Mouse (Mus musculus) CH12.LX (cell line): ENCODE results near the gene Tbr1.

Experiments used
- CTCF ChIP-seq, 2 experiments: IDR thresholded peaks in 1 of 2; conservative IDR thresholded peaks in 1 of 2; 2 replicates each; pipeline ENCODE4 v1.5.1; 2011 to 2012; ENCODE audit warnings: low read depth in 2 of 2, low read length in 2 of 2, improper control_type of control experiment in 1 of 2, inconsistent platforms in 1 of 2, mild to moderate bottlenecking in 1 of 2, moderate library complexity in 1 of 2
- MAX ChIP-seq: IDR thresholded peaks from 2 replicates; pipeline ENCODE4 v1.6.1; 2011; ENCODE audit warnings: low read length, improper control_type of control experiment
- TCF12 ChIP-seq: IDR thresholded peaks from 2 replicates; pipeline ENCODE4 v1.6.1; 2014; ENCODE audit warnings: low read depth, mild to moderate bottlenecking, inconsistent platforms, low read length, improper control_type of control experiment
- USF1 ChIP-seq: IDR thresholded peaks from 2 replicates; pipeline ENCODE4 v1.6.1; 2014; ENCODE audit warnings: low read depth, mild to moderate bottlenecking, inconsistent platforms, low read length, improper control_type of control experiment

DNA sequence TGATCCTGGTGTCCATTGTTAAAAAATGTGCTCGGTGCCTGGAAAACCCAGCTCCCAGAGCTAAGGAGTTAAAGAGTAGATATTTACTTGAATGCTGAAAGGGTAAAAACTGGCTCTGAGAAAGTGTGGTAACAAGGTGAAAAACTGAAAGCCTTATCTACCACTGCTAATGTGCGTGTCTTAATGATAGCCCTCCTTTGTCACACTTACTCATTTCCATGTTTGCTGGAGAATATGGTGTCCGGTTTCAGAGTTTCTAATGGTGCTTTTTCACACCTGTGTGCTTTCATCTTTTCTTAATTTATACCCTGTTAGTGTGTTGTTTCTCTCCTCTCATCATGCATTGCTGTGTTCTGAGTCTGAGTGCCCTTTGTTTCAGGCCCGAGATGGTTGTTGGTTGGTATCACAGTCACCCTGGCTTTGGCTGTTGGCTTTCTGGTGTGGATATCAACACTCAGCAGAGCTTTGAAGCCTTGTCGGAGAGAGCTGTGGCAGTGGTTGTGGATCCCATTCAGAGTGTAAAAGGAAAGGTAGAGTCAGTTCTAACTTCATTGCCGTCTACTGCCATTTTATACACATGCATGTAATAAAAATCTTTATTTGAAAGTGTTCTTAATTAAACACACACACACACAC lies 38.1 kb upstream of the Tbr1 start:
- TF ChIP-seq MAX (no peak), TCF12 (no peak), CTCF (conservative IDR thresholded peaks at IDR 0.05 in 1 of 2, IDR thresholded peaks at IDR 0.05 in 1 of 2; ENCODE audit: low read depth in 2 of 2, low read length in 2 of 2) (no peak), USF1 (no peak)
